Mouse (Mus musculus): ENCODE data around the gene Mrpl53. TPM values are rescaled to one million over a fixed set of nuclear protein-coding genes. Genes with fewer than 3 reads are reported as not detected.

Gene Mrpl53
- polyA plus RNA-seq, 1 experiment from 2014 or later, result 165 TPM

DNA sequence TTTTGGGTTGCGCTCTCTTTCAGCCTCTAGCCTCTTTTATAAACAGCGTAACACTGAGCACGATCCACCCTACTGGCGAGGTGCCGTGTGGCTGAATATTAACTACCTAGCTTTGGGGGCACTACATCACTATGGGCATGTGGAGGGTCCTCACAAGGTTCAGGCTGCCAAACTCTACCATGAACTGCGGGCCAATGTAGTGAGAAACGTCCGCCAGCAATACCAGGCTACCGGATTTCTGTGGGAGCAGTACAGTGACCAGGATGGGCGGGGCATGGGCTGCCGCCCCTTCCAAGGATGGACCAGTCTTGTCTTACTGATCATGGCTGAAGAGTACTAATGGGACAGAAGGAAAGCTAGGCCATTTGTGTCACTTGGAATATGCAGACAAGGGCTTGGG is 9.5 kb downstream of the Mrpl53 start:
- Histone ChIP-seq H3K27ac (ENCODE audit: low read length) (no peak overlapping the region), H3K36me3 (ENCODE audit: control insufficient read depth, insufficient read depth) (peaks cover 12% of the 10 kb centered on the region), H3K9me3 (replicated peaks; ENCODE audit: control insufficient read depth, low read length) (no peaks in the 10 kb centered on the region), H3K27me3 (ENCODE audit: control insufficient read depth, insufficient read depth, low read length) (no peaks in the 10 kb centered on the region), H3K9ac (ENCODE audit: low read length) (no peak overlapping the region), H3K4me3 (ENCODE audit: low read length) (no peak overlapping the region), H3K4me2 (ENCODE audit: low read depth, low read length) (no peak overlapping the region), H3K4me1 (ENCODE audit: control insufficient read depth, insufficient read depth, low read length) (peaks cover 40% of the 10 kb centered on the region)
- ATAC-seq (replicated peaks; ENCODE audit: extremely low read depth, insufficient read depth, low FRiP score), result no peak
- WGBS, result 86% methylated on average over 11 of the region's 11 CpGs

DNA sequence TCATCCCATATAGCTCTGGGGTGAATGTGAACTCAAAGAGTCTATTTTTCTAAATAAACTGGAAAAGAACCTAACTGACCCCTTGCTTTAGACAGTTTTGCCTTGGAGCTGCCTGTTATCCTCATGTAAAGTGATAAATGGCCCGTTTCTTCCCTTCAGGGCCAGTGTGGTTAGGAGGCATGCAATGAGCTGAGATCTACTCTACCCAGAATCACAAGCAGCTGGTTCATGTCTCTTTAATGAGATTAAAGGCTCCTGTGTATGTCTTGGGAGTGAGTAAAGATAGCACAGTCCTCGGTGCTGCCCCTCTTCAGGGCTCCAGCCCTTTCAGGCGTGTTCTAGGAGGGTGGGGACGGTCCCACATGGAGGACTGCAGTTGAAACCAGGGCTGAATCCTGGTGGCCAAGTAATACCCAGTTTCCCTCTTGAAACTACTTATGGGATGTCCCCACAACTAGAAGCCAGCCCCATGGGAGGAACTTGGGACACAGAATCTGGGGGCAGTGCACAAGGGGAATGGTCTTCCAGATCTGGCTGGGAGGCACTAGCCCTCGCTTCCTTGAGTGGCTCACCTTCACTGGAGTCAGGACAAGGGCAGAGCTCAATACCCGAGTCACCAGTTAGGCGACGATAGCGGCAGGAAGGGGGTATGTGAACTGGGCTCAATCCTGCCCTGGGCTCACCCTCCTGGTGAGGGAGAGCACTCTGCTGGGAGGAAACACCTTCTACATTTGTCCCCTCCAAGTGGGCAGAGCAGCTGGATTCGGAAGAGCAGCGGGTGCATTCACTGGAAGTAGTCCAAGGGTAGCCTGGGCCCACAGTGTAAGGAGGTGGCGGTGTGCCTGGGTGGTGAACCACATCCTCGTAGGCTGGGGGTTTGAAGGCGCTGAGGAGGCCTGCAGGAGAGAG is 10.2 kb downstream of the Mrpl53 start:
- no peak overlapping the region for H3K4me2 ChIP-seq (ENCODE audit: low read depth, low read length)
- 74% methylated on average over 14 of the region's 14 CpGs for WGBS
- H3K9me3 ChIP-seq (replicated peaks; ENCODE audit: control insufficient read depth, low read length), result no peaks in the 10 kb centered on the region
- ATAC-seq (replicated peaks; ENCODE audit: extremely low read depth, insufficient read depth, low FRiP score), result no peak
- H3K4me1 ChIP-seq (ENCODE audit: control insufficient read depth, insufficient read depth, low read length), result peaks cover 43% of the 10 kb centered on the region
- no peak overlapping the region for H3K9ac ChIP-seq (ENCODE audit: low read length)
- no peak overlapping the region for H3K27ac ChIP-seq (ENCODE audit: low read length)
- H3K36me3 ChIP-seq (ENCODE audit: control insufficient read depth, insufficient read depth), result peaks cover 12% of the 10 kb centered on the region
- no peaks in the 10 kb centered on the region for H3K27me3 ChIP-seq (ENCODE audit: control insufficient read depth, insufficient read depth, low read length)
- H3K4me3 ChIP-seq (ENCODE audit: low read length), result no peak overlapping the region

DNA sequence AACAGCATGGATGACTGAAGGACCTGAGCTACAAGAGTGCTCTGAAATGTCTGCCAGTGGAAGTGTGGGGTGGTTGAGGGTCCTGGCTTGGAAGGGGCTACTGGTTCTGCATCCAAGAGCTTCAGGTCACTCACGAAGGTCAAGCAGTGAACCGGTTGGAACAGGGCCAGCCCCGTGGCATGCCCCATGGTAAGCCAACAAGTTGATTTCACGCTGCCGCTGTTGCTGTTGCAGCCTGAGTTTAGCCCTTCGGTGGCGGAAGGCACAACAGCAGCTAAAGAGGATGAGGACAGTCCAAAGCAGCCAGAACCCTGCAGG is 10.9 kb downstream of the Mrpl53 start:
- Histone ChIP-seq H3K4me2 (ENCODE audit: low read depth, low read length) (no peak overlapping the region), H3K27ac (ENCODE audit: low read length) (no peak overlapping the region), H3K9ac (ENCODE audit: low read length) (peak overlapping the region; percentile 26; the same call in 1 of the 2 replicates), H3K9me3 (replicated peaks; ENCODE audit: control insufficient read depth, low read length) (no peaks in the 10 kb centered on the region), H3K4me3 (ENCODE audit: low read length) (no peak overlapping the region), H3K27me3 (ENCODE audit: control insufficient read depth, insufficient read depth, low read length) (no peaks in the 10 kb centered on the region), H3K36me3 (ENCODE audit: control insufficient read depth, insufficient read depth) (peaks cover 12% of the 10 kb centered on the region), H3K4me1 (ENCODE audit: control insufficient read depth, insufficient read depth, low read length) (peaks cover 43% of the 10 kb centered on the region)
- 70% methylated on average over 7 of the region's 7 CpGs for WGBS
- no peak for ATAC-seq (replicated peaks; ENCODE audit: extremely low read depth, insufficient read depth, low FRiP score)

DNA sequence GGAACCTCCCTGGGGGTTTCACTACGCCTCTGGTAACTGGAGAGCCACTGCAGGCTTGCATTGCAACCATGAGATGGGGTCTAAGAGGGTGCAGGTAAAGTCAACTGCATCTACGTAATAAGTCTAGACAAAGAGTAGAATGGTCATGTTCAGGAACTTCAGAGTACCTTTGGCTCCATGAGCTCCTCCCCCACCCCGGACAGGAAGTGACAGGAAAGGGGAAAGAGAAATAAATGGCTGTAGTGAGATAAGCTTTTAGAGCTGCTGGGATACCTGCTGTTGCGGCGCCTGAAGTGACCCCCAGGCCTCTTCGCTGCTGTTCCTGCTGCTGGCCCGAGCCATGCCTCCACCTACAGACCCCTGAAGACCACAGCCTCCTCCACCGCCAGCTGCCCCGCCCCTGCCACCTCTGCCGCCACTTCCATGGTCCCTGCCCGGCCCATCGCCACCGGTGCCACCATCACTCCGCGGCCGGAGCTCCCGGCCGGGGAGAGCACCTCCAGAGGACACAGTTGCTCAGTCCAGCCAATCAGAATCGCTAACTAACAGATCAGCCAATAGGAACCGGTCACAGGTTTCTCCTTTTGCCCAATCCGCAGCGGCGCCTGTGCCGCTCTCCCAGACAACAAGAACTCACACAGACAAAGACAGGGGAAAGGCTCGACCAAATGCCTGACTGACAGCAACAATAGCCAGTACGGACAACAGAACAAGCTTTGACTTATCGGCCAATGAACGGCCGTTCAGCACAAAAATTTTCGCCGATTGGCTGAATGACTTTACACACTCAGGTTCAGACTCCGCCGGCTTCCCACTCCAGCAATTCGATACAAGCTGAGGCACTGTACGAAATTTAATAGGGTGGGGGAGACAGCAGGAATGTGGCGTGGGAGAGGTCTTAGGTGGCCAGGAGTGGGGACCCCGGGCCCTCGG is 12.4 kb downstream of the Mrpl53 start, which contains the start of gene Wbp1:
TSS of gene Wbp1 (minus strand) at position 630 of the 933 bp plus-strand sequence.
- under 1% methylated on average over 37 of the region's 38 CpGs for WGBS
- Histone ChIP-seq H3K9ac (ENCODE audit: low read length) (peak within 1 kb of the TSS; percentile 89), H3K4me1 (ENCODE audit: control insufficient read depth, insufficient read depth, low read length) (peaks cover 37% of the 10 kb centered on the region), H3K4me3 (ENCODE audit: low read length) (peak within 1 kb of the TSS; percentile 83), H3K4me2 (ENCODE audit: low read depth, low read length) (peak within 1 kb of the TSS; percentile 94), H3K27ac (ENCODE audit: low read length) (peak within 1 kb of the TSS; percentile 93), H3K36me3 (ENCODE audit: control insufficient read depth, insufficient read depth) (peaks cover 12% of the 10 kb centered on the region), H3K27me3 (ENCODE audit: control insufficient read depth, insufficient read depth, low read length) (no peaks in the 10 kb centered on the region), H3K9me3 (replicated peaks; ENCODE audit: control insufficient read depth, low read length) (no peaks in the 10 kb centered on the region)
- peak; percentile 94 for ATAC-seq (replicated peaks; ENCODE audit: extremely low read depth, insufficient read depth, low FRiP score)

DNA sequence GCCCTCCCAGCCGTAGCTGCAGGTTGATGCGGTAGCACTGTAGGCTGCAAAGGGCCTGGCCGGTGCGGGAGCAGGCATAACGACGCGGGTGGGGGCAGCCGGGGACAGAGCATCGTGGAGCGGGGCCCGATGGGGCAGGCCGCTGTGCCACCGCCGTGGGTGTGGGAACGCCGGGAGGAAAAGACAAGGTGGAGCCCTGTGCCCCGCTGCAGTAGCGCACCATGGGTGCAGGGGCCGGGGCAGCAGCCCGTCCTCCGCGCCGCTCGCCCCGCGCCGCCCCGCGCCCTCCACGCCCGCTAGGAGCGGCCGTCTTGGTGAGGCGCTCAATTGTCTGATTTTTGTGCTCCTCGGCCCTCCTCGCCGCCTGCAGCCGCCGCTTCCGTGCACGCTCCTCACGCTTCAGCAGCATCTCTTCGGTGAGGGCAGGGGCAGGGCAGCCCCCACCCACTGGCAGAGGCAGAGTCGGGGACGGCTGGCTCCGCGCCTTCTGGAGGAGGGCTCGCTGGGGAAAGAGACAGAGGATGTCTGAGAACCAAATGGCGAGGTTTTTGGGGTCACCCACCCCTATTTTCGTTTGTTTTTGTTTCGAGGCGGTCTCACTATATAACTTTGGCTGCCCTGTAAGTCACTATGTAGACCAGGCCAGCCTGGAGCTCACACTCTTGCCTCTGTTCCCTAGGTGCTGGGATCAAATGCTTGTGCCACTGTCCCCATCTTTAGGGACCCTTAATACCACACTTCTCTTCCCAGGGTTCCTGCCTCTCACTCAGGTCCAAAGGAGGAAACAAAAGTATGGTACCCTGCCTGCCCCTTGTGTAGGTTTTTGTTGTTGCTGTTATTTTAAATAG is 13.2 kb downstream of the Mrpl53 start:
- H3K9me3 ChIP-seq (replicated peaks; ENCODE audit: control insufficient read depth, low read length), result no peaks in the 10 kb centered on the region
- no peak; the same call in none of the 2 replicates for ATAC-seq (replicated peaks; ENCODE audit: extremely low read depth, insufficient read depth, low FRiP score)
- H3K4me3 ChIP-seq (ENCODE audit: low read length), result peak overlapping the region; percentile 83
- H3K27ac ChIP-seq (ENCODE audit: low read length), result peak overlapping the region; percentile 93
- H3K27me3 ChIP-seq (ENCODE audit: control insufficient read depth, insufficient read depth, low read length), result no peaks in the 10 kb centered on the region
- peaks cover 10% of the 10 kb centered on the region for H3K36me3 ChIP-seq (ENCODE audit: control insufficient read depth, insufficient read depth)
- H3K4me1 ChIP-seq (ENCODE audit: control insufficient read depth, insufficient read depth, low read length), result peaks cover 33% of the 10 kb centered on the region
- peak overlapping the region; percentile 94 for H3K4me2 ChIP-seq (ENCODE audit: low read depth, low read length)
- 2% methylated on average over 51 of the region's 52 CpGs for WGBS
- peak overlapping the region; percentile 89 for H3K9ac ChIP-seq (ENCODE audit: low read length)

DNA sequence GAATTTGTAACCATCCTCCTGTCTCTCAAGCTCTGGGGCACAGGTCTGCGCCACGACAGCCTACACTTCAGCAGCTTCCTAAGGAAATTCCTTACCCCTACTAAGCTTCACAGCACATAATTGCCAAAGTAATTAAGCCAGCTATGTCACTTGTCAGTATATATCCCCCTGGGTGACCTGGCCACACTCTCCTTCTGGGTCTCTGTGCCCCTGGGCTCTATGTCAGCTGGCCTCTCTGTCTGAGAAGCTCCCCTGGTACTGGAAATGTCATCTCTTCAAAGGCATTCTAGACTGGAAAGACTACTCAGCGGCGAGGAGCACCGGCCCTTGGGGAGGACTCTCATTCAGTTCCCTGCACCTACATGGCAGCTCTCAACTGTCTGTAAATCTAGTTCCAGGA is 14.1 kb downstream of the Mrpl53 start:
- H3K4me2 ChIP-seq (ENCODE audit: low read depth, low read length), result no peak overlapping the region
- no peaks in the 10 kb centered on the region for H3K27me3 ChIP-seq (ENCODE audit: control insufficient read depth, insufficient read depth, low read length)
- H3K36me3 ChIP-seq (ENCODE audit: control insufficient read depth, insufficient read depth), result peaks cover 2% of the 10 kb centered on the region
- H3K9ac ChIP-seq (ENCODE audit: low read length), result peak overlapping the region; percentile 89
- 83% methylated on average over 5 of the region's 5 CpGs for WGBS
- no peak overlapping the region for H3K27ac ChIP-seq (ENCODE audit: low read length)
- H3K4me3 ChIP-seq (ENCODE audit: low read length), result no peak overlapping the region
- peaks cover 33% of the 10 kb centered on the region for H3K4me1 ChIP-seq (ENCODE audit: control insufficient read depth, insufficient read depth, low read length)
- no peaks in the 10 kb centered on the region for H3K9me3 ChIP-seq (replicated peaks; ENCODE audit: control insufficient read depth, low read length)
- no peak for ATAC-seq (replicated peaks; ENCODE audit: extremely low read depth, insufficient read depth, low FRiP score)

DNA sequence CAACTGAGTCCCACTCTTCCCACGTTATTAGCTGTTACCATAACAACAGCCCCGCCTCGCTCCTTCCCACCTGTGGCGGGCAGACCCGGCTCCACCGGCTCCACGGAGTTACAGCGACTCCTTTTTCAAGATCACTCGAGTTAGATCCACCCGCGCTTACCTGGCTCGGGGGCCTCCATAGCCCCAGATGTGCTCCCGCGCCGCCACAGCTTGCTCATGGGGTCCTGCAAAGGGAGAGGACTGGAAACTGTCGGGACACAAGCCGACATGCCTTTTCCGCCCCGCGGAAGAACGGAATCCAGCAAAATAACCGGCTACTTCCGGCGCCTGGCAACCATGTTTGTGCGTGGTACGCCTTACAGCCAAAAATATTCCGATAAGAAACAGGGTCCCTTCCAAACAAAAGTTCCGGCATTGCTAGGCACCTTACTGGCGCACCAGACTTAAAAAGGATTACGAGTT is 16.0 kb downstream of the Mrpl53 start:
- H3K4me3 ChIP-seq (ENCODE audit: low read length), result peak overlapping the region; percentile 92
- no peaks in the 10 kb centered on the region for H3K9me3 ChIP-seq (replicated peaks; ENCODE audit: control insufficient read depth, low read length)
- peak; percentile 25; the same call in 1 of the 2 replicates for ATAC-seq (replicated peaks; ENCODE audit: extremely low read depth, insufficient read depth, low FRiP score)
- peak overlapping the region; percentile 97 for H3K4me2 ChIP-seq (ENCODE audit: low read depth, low read length)
- no peaks in the 10 kb centered on the region for H3K36me3 ChIP-seq (ENCODE audit: control insufficient read depth, insufficient read depth)
- H3K27ac ChIP-seq (ENCODE audit: low read length), result peak overlapping the region; percentile 70
- peaks cover 28% of the 10 kb centered on the region for H3K4me1 ChIP-seq (ENCODE audit: control insufficient read depth, insufficient read depth, low read length)
- WGBS, result under 1% methylated on average over 30 of the region's 30 CpGs
- no peaks in the 10 kb centered on the region for H3K27me3 ChIP-seq (ENCODE audit: control insufficient read depth, insufficient read depth, low read length)
- H3K9ac ChIP-seq (ENCODE audit: low read length), result peak overlapping the region; percentile 86

DNA sequence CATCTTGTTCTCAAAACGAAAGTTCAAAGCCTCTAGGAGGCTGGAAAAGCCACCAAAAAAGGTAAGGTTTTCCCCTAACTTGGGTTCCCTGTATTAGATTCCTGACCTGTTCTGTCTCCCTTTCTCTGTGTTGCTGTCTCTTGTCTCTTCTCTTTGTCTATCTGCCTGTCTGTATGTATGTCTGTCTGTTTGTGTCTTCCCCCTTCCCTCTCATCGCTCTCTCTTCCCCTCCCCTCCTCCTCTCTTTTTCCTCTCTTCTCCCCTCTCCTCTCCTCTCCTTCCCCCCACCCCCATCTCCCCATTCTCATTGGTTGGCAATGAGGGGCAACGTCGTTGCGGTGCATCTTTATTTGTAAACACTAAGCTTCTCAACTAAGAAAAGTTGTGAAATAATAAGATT is 16.5 kb downstream of the Mrpl53 start, which contains the start of gene Ino80b:
TSS of gene Ino80b (minus strand) at position 101 of the 400 bp plus-strand sequence.
- H3K9me3 ChIP-seq (replicated peaks; ENCODE audit: control insufficient read depth, low read length), result no peaks in the 10 kb centered on the region
- peak within 1 kb of the TSS; percentile 86 for H3K9ac ChIP-seq (ENCODE audit: low read length)
- H3K27me3 ChIP-seq (ENCODE audit: control insufficient read depth, insufficient read depth, low read length), result no peaks in the 10 kb centered on the region
- H3K4me3 ChIP-seq (ENCODE audit: low read length), result peak within 1 kb of the TSS; percentile 92
- peak within 1 kb of the TSS; percentile 97 for H3K4me2 ChIP-seq (ENCODE audit: low read depth, low read length)
- peak within 1 kb of the TSS; percentile 70 for H3K27ac ChIP-seq (ENCODE audit: low read length)
- H3K36me3 ChIP-seq (ENCODE audit: control insufficient read depth, insufficient read depth), result no peaks in the 10 kb centered on the region
- 25% methylated on average over 5 of the region's 5 CpGs for WGBS
- H3K4me1 ChIP-seq (ENCODE audit: control insufficient read depth, insufficient read depth, low read length), result peaks cover 24% of the 10 kb centered on the region
- no peak for ATAC-seq (replicated peaks; ENCODE audit: extremely low read depth, insufficient read depth, low FRiP score)
